Mouse (Mus musculus): Measurements from ENCODE around the gene Gm31371.
"Not testable (repeated sequence)": the region's sequence is repeated elsewhere in the genome, so short reads cannot be mapped to it uniquely, and the experiment has no call there.

The Gm31371 gene

GRCm38 (mm10) chr8:19903092-19903491 lies at the start of gene Gm31371:
Gene Gm31371 (plus strand): TSS chr8:19903392.
- DNase-seq = not testable (repeated sequence)

- DNase-seq = not testable (repeated sequence)
Observed at GRCm38 (mm10) chr8:19906425-19907055, 3.3 kb downstream of the Gm31371 start.

- DNase-seq = not testable (repeated sequence)
Observed at GRCm38 (mm10) chr8:19908841-19909321, 5.7 kb downstream of the Gm31371 start.

- DNase-seq = not testable (repeated sequence)
Observed at GRCm38 (mm10) chr8:19919086-19919485, 15.9 kb downstream of the Gm31371 start.

- DNase-seq = not testable (repeated sequence)
Observed at GRCm38 (mm10) chr8:19934274-19934673, 31.1 kb downstream of the Gm31371 start.

- DNase-seq = not testable (repeated sequence)
Observed at GRCm38 (mm10) chr8:19935541-19936030, 32.4 kb downstream of the Gm31371 start.

- no peak for DNase-seq
Observed at GRCm38 (mm10) chr8:19960935-19961334, 57.7 kb downstream of the Gm31371 start.

GRCm38 (mm10) chr8:19963766-19964165 lies 60.6 kb downstream of the Gm31371 start:
- peak; percentile 7 for DNase-seq

- DNase-seq = peak; percentile 20
Observed at GRCm38 (mm10) chr8:19968151-19968550, 65.0 kb downstream of the Gm31371 start.

- DNase-seq = peak; percentile 4
Observed at GRCm38 (mm10) chr8:19975237-19975636, 72.0 kb downstream of the Gm31371 start.

Measured in kidney, postnatal 10 days (tissue).